Mouse (Mus musculus) small intestine, adult 2 months (tissue): Measurements from ENCODE around the gene BC034090.

ENCODE experiments used
- CTCF ChIP-seq: fragments of 200-500 bp; IDR thresholded peaks from 2 replicates; pipeline ENCODE4 v1.5.1; 2012; ENCODE audit warnings: low read depth, mild to moderate bottlenecking, control low read depth, inconsistent platforms, low read length, moderate library complexity, mixed read lengths; ENCODE audit not compliant: insufficient replicate concordance, insufficient read length; ENCODE audit errors: extremely low read depth
- POLR2A ChIP-seq: fragments of 200-500 bp; IDR thresholded peaks from 2 replicates; pipeline ENCODE4 v1.6.1; 2012; ENCODE audit warnings: low read depth, mild to moderate bottlenecking, control low read depth, inconsistent platforms, low read length, moderate library complexity

- TF ChIP-seq POLR2A, result no peak
- TF ChIP-seq CTCF, result no peak
These were observed 1.3 kb upstream of the BC034090 start for GRCm38 (mm10) chr1:155245516-155245915.
